Mouse (Mus musculus) lung, embryonic 15.5 days (tissue): ENCODE measurements at regions not wholly inside any gene's neighbourhood (a gene's known extent, or its start where the extent isn't known, plus 50 kb on each side); places are given as distances from the start of the nearest gene placed in this dataset.

Experiments used
- ATAC-seq: fragments of 200-750 bp; cut with Nextera tagmentation; 2 replicates; pipeline ENCODE4 v1.8.0; 2017; ENCODE audit warnings: moderate number of reproducible peaks, borderline replicate concordance; ENCODE audit not compliant: low FRiP score, low TSS enrichment; ENCODE audit errors: extremely low read depth
- H3K27ac ChIP-seq: fragments of 300-500 bp; sonication (generic); 2 replicates; pipeline ENCODE4 v1.5.1; 2015; ENCODE audit warnings: moderate library complexity, mild to moderate bottlenecking, inconsistent platforms
- H3K27me3 ChIP-seq: fragments of 300-500 bp; sonication (generic); 2 replicates; pipeline ENCODE4 v1.6.1; 2015; ENCODE audit warnings: inconsistent platforms
- H3K36me3 ChIP-seq: fragments of 300-500 bp; sonication (generic); 2 replicates; pipeline ENCODE4 v1.6.1; 2015; ENCODE audit warnings: inconsistent platforms
- H3K4me1 ChIP-seq: fragments of 300-500 bp; sonication (generic); 2 replicates; pipeline ENCODE4 v1.6.1; 2015; ENCODE audit warnings: inconsistent platforms
- H3K4me2 ChIP-seq: fragments of 300-500 bp; sonication (generic); 2 replicates; pipeline ENCODE4 v1.6.1; 2015; ENCODE audit warnings: inconsistent platforms, mild to moderate bottlenecking, moderate library complexity
- H3K4me3 ChIP-seq: fragments of 300-500 bp; sonication (generic); 2 replicates; pipeline ENCODE4 v1.5.1; 2015; ENCODE audit warnings: mild to moderate bottlenecking, inconsistent platforms
- H3K9ac ChIP-seq: fragments of 300-500 bp; sonication (generic); 2 replicates; pipeline ENCODE4 v1.6.1; 2015; ENCODE audit warnings: inconsistent platforms
- H3K9me3 ChIP-seq: fragments of 300-500 bp; sonication (generic); 2 replicates; pipeline ENCODE4 v1.6.1; 2016; ENCODE audit warnings: inconsistent platforms
- WGBS: fragments of 180-500 bp; shearing (Covaris S2); methylation state at CpG from one replicate; pipeline ENCODE4 v1.1.7; 2015; 5-methylcytosine and 5-hydroxymethylcytosine counted together

DNA sequence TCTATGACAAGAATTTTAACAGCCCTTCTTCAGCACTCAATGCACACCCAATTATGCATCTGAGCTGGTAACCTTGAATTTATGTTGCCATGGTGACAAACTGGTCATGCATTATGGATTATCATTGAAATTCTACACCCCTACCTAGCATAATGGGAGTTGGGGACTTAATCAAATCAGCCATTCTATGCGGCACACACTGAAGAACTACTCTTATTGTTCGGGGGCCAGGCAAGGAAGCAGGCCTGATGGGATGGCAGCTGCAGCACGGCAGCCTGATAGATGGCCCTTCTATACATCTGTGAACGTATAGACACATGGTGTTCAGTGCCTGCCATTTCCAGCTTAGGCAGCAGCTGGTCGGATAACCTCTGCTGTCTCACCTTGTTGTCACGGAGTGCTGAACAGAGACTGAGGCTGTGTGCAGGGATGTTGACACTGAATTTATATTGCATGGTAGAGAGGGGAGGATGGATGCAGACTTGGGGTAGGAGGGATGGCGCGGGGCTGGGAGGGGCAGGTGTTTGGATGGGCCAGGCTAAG, 223.7 kb upstream of the Sox11 start:
- no peaks in the 10 kb centered on the region for H3K9me3 ChIP-seq
- no peak overlapping the region for H3K9ac ChIP-seq
- H3K4me3 ChIP-seq: no peak overlapping the region
- WGBS: 40% methylated on average over 8 of the region's 8 CpGs
- H3K36me3 ChIP-seq: no peaks in the 10 kb centered on the region
- H3K27ac ChIP-seq: no peak overlapping the region
- no peaks in the 10 kb centered on the region for H3K4me1 ChIP-seq
- H3K4me2 ChIP-seq: no peak overlapping the region
- H3K27me3 ChIP-seq: no peaks in the 10 kb centered on the region
- ATAC-seq: no peak

DNA sequence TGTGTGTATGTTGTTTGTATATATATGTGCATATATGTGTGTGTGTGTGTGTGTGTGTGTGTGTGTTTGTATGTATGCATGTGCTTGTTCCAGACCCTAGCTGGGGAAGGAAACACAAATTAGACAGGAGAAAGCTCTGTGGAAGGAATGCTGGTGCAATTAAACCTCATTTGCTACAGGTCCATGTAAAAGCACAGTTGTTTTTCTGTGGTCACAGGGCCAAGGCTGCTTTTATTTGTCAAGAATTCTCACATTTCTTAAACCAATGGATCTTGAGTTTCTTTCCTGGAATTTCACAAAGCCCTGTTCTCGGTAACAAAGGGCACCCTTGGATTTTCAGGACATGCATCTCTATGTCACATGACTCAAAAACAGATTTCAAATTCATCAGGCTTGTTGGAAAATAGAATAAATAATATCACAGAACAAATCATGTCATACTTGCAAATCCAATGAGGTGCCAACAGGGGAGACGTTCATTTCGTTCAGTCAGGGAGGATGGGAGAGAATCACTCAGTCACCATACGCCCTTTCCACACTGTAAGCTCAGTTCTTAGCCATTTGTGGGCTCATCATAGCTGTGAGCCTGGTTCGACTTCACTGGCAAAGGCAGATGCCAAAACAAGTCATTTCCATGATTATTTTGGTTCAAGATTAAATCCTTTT, 222.4 kb upstream of the Sox11 start:
- Histone ChIP-seq H3K4me1 (no peaks in the 10 kb centered on the region), H3K9me3 (no peaks in the 10 kb centered on the region), H3K4me2 (no peak overlapping the region), H3K9ac (no peak overlapping the region), H3K4me3 (no peak overlapping the region), H3K27ac (no peak overlapping the region), H3K27me3 (no peaks in the 10 kb centered on the region), H3K36me3 (no peaks in the 10 kb centered on the region)
- 66% methylated on average over 5 of the region's 5 CpGs for WGBS
- ATAC-seq: no peak

DNA sequence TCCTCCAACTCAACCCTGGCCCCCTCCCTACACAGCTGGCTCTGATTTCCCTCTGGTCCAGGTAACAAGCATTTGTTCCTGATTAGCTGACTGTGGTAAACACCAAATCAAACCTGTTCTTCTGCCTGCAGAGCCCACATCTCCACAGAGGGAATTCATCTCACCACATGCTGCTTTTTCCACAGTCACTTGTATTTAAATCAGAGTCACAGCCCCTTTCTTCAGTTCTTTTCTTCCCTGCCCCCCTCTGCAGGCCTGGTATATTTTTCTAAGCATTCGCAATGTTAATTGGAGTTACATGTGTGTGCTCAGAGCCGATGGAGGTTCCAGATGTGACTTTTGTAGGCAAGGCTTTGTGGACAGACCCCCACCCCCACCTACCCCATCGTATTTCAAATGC, 221.5 kb upstream of the Sox11 start:
- Histone ChIP-seq H3K9me3 (no peaks in the 10 kb centered on the region), H3K27me3 (no peaks in the 10 kb centered on the region), H3K9ac (no peak overlapping the region), H3K4me2 (no peak overlapping the region), H3K4me1 (no peaks in the 10 kb centered on the region), H3K36me3 (no peaks in the 10 kb centered on the region), H3K27ac (no peak overlapping the region), H3K4me3 (no peak overlapping the region)
- 52% methylated on average over 3 of the region's 3 CpGs for WGBS
- ATAC-seq: no peak

DNA sequence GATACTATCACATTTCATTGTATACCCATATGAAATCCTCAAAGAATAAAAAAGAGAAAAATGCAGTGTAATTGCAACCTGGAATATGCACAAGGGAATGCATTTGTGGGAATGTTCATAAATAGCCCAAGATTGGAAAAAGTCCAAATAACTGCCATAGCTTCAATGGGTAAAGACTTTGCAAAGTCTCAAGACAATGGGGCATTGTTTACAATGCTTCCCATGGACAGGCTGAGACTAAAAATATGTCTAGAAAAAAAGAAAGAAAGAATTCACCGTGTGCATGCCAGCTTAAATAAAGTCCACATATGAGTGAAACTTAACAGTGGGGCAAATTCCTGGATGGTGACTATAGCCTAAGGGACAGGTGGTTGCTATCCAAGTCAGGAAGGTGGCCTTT, 210.4 kb upstream of the Sox11 start:
- ATAC-seq: no peak

DNA sequence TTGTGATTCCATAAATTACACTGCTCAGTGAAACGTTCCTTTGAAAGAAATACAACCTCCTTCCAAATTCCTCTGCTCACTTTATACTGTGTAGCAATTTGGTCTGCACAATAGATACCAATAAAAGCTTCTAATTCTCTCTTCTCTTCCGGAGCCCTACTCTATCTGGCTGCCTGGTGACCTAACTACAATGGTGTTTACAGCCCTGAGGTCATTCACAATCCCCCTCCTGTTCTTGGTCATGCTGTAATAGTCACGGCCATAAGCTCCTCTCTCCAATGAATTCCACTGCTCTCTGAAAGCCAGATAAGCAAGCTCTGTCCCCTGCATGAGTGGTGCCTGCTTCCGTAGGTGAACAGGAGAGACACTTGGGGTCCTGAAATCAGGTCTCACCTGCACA, 195.8 kb upstream of the Sox11 start:
- no peaks in the 10 kb centered on the region for H3K27me3 ChIP-seq
- no peak overlapping the region for H3K27ac ChIP-seq
- no peak overlapping the region for H3K4me2 ChIP-seq
- H3K4me3 ChIP-seq: no peak overlapping the region
- H3K9me3 ChIP-seq: no peaks in the 10 kb centered on the region
- ATAC-seq: no peak
- no peak overlapping the region for H3K9ac ChIP-seq
- 0 out of 2 replicates have a peak, but pooled peaks cover 7% of the 10 kb centered on the region for H3K4me1 ChIP-seq
- WGBS: 31% methylated on average over 4 of the region's 4 CpGs
- no peaks in the 10 kb centered on the region for H3K36me3 ChIP-seq

More for the DNA sequence above, 210.4 kb upstream of the Sox11 start:
- 26% methylated on average over 1 of the region's 1 CpGs for WGBS
- Histone ChIP-seq H3K9me3 (no peaks in the 10 kb centered on the region), H3K27ac (no peak overlapping the region), H3K4me1 (no peaks in the 10 kb centered on the region), H3K36me3 (no peaks in the 10 kb centered on the region), H3K4me2 (no peak overlapping the region), H3K27me3 (no peaks in the 10 kb centered on the region), H3K4me3 (no peak overlapping the region), H3K9ac (no peak overlapping the region)

DNA sequence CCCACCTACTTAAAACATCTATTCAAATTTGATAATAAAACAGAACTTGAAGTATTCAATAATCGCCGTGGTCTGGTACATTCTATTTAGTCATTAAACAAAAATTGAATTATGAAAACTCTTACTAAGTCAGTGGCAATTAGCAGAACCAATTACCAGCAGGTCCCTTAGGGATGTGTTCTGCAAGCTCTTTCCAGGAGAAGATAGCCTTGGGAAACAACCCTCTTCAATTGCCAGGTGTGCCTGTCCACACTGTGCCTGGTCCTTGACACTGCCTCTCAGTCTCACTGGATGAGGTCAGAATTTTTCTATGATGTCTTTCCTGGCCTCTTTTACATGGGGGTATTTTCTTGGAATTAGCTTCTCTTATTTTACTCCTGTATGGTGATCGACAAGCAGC, 195.1 kb upstream of the Sox11 start:
- H3K27me3 ChIP-seq: no peaks in the 10 kb centered on the region
- no peaks in the 10 kb centered on the region for H3K36me3 ChIP-seq
- H3K4me2 ChIP-seq: no peak overlapping the region
- no peak overlapping the region for H3K4me3 ChIP-seq
- H3K9me3 ChIP-seq: no peaks in the 10 kb centered on the region
- no peak overlapping the region for H3K9ac ChIP-seq
- no peak for ATAC-seq
- 0 out of 2 replicates have a peak, but pooled peaks cover 7% of the 10 kb centered on the region for H3K4me1 ChIP-seq
- 86% methylated on average over 3 of the region's 3 CpGs for WGBS
- no peak overlapping the region for H3K27ac ChIP-seq

DNA sequence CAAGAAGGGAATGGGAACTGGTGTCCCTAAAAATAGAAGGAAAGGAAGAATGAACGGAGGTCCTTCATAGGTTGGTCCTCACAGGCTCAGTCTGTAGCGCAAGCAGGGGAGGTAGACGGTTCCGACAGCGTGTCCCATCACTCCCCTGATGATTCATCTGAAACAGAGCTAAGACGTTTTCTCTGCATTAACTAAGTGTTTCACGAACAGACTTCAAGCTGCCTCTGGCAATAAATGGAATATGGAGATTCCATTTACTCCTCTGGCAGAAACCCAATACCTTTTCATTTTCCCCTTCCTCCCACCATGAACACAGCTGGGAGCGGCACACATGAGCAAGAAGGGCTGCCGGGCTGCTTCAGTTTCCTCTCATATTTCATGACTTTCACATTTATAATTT, 194.6 kb upstream of the Sox11 start:
- Histone ChIP-seq H3K9ac (no peak overlapping the region), H3K4me2 (peak overlapping the region; percentile 16; the same call in 1 of the 2 replicates), H3K4me1 (0 out of 2 replicates have a peak, but pooled peaks cover 7% of the 10 kb centered on the region), H3K27me3 (no peaks in the 10 kb centered on the region), H3K4me3 (no peak overlapping the region), H3K9me3 (no peaks in the 10 kb centered on the region), H3K36me3 (no peaks in the 10 kb centered on the region), H3K27ac (no peak overlapping the region)
- WGBS: 45% methylated on average over 9 of the region's 9 CpGs
- no peak for ATAC-seq

DNA sequence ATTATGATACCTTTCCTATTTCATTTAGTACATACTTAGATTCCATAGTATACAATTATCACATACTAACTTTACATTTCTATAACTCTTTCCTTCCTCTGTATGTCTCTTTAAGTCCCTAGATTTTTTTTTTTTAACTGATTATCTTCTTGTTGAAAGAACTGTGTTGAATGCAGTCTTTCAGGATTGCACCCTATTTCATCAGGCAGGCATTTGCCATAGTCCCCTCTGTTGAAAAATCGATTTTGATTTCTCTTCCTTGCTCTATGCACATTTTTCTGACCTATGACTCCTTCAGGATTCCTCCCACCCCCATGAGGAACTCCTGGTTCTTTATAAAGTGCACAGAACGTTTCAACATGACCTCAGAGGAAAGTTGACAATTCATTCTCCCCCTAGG, 183.2 kb upstream of the Sox11 start:
- Histone ChIP-seq H3K9ac (no peak overlapping the region), H3K27me3 (no peaks in the 10 kb centered on the region), H3K4me2 (no peak overlapping the region), H3K4me1 (no peaks in the 10 kb centered on the region), H3K9me3 (no peaks in the 10 kb centered on the region), H3K4me3 (no peak overlapping the region), H3K27ac (no peak overlapping the region), H3K36me3 (no peaks in the 10 kb centered on the region)
- no peak for ATAC-seq
- 49% methylated on average over 2 of the region's 2 CpGs for WGBS

DNA sequence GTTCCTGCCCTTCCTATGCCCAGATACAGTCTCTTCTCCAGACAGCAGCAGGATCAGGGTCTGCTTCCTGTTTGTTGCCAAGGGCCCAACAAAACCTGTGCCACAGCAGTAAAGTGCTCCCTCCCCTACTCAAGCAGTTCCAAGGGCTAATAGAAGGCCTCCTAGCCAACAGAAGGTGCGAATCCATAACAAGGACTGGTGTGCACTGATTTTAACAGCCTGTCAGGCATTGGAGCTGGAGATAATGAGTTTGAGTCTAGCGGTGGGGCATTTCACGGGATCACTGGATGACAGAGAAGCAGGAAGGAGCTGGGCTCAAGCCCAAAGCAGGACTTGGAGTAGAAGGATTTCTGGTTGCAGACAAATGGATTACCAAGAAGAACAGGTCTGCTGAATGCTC, 170.9 kb upstream of the Sox11 start:
- no peaks in the 10 kb centered on the region for H3K4me1 ChIP-seq
- WGBS: 78% methylated on average over 3 of the region's 3 CpGs
- ATAC-seq: no peak

DNA sequence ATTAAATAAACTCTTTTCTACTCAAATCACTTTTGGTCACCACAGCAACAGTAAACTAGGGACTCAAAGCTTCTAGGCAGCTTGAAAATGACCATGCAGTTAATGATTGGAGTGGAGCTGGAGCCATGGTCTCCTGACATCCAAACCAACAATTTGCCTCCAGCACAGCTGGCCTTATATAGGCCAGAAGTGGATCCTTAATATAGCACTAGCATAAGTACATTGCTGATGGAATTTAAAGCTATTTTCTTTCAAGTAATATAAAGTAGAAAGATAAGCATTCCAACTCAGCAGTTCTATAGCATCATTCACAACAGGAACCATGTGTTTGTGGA, 165.8 kb upstream of the Sox11 start:
- no peaks in the 10 kb centered on the region for H3K27me3 ChIP-seq
- H3K4me1 ChIP-seq: 0 out of 2 replicates have a peak, but pooled peaks cover 4% of the 10 kb centered on the region
- ATAC-seq: no peak; the same call in 1 of the 2 replicates
- H3K4me2 ChIP-seq: no peak overlapping the region
- no peaks in the 10 kb centered on the region for H3K36me3 ChIP-seq
- peak overlapping the region; percentile 24 for H3K27ac ChIP-seq
- H3K4me3 ChIP-seq: no peak overlapping the region
- no peaks in the 10 kb centered on the region for H3K9me3 ChIP-seq
- H3K9ac ChIP-seq: no peak overlapping the region

More for the DNA sequence above, 170.9 kb upstream of the Sox11 start:
- Histone ChIP-seq H3K27me3 (no peaks in the 10 kb centered on the region), H3K9ac (no peak overlapping the region), H3K4me2 (no peak overlapping the region), H3K4me3 (no peak overlapping the region), H3K9me3 (no peaks in the 10 kb centered on the region), H3K27ac (no peak overlapping the region), H3K36me3 (no peaks in the 10 kb centered on the region)

DNA sequence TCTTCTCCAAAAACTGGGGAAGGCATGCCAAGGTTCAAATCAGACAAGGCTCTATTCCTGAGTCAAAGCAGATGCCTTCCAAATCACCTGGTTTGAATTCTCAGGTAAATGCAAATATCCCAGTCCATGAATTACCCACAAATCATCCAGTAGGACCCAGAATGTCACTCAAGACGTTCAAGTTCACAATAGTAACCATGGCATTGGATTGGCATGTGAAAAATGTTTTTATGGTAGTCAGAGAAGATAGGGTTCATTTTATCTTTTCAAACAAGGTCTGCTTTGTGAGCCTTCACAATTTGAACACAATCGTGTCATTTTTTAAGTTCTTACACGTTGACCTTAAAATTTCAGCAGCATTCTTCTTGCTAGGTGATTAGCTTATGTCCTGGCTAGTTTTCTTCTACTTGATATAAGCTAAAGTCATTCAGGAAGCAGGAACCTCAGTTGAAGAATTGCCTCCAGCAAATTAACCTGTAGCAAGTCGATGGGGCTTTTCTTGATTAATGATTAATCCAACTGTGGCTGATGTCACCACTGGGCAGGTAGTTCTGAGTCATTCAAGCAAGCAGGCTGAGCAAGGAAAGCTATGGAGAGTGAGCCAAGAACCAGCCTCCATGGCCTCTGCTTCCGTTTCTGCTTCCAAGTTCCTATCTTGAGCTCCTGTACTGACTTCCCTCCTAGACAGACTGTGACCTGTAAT, 165.3 kb upstream of the Sox11 start:
- no peaks in the 10 kb centered on the region for H3K9me3 ChIP-seq
- H3K36me3 ChIP-seq: no peaks in the 10 kb centered on the region
- H3K9ac ChIP-seq: no peak overlapping the region
- peak; percentile 67; the same call in 1 of the 2 replicates for ATAC-seq
- peak overlapping the region; percentile 24 for H3K27ac ChIP-seq
- 36% methylated on average over 5 of the region's 5 CpGs for WGBS
- H3K27me3 ChIP-seq: no peaks in the 10 kb centered on the region
- H3K4me1 ChIP-seq: 0 out of 2 replicates have a peak, but pooled peaks cover 4% of the 10 kb centered on the region
- no peak overlapping the region for H3K4me2 ChIP-seq
- H3K4me3 ChIP-seq: no peak overlapping the region

DNA sequence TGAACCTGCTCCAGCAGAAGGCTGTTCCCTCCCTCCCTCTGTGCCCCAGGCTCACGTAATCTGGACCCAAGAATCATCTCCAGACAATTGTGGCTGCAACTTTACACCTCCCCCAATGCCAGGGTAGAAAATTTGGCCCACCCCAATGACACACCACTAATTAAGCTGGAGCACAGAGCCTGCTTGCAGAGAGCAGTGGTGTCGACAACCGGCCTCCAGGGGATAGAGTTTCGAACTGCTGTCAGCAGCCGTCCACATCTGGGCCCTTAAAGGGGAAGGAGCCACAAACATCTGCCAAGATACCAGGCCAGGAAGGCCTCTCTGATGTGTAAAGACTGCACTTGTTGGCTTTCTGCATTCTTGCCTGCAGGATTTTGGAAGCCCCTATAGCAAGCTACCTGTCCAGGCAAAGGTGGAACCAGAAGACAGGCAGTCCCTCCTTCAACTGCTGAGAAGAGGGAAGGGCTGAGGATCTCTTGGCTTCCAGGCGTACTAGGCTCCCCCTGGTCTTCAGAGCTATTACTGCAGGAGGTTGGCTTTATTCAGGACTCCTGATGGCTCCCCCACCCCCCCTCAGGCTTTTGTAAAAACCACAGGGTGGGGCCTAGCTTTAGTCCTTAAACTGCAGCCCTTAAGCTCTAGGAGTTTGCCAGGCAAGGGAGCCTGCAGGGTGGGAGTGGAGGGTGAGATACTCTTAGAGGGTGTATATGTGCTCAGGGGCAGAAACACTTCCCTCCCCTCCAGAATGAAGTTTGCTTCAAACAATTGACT, 160.5 kb upstream of the Sox11 start:
- Histone ChIP-seq H3K9ac (no peak overlapping the region), H3K4me3 (no peak overlapping the region), H3K27me3 (no peaks in the 10 kb centered on the region), H3K4me2 (no peak overlapping the region), H3K27ac (no peak overlapping the region), H3K36me3 (no peaks in the 10 kb centered on the region), H3K4me1 (peaks cover 13% of the 10 kb centered on the region; the same call in 1 of the 2 replicates), H3K9me3 (no peaks in the 10 kb centered on the region)
- 38% methylated on average over 6 of the region's 6 CpGs for WGBS
- peak; percentile 67 for ATAC-seq
